Mouse (Mus musculus) lung, postnatal 0 days (tissue): ENCODE measurements at regions not wholly inside any gene's neighbourhood (a gene's known extent, or its start where the extent isn't known, plus 50 kb on each side); places are given as distances from the start of the nearest gene placed in this dataset.

ENCODE experiments used
- CTCF ChIP-seq: IDR thresholded peaks from 2 replicates; pipeline ENCODE4 v1.5.1; 2016; ENCODE audit warnings: antibody characterized with exemption, mild to moderate bottlenecking
- EP300 ChIP-seq: IDR thresholded peaks from 2 replicates; pipeline ENCODE4 v1.6.1; 2016; ENCODE audit warnings: antibody characterized with exemption, mild to moderate bottlenecking, control low read depth

GRCm38 (mm10) chr3:98968811-98969210 is 75.8 kb upstream of the Hao2 start:
- TF ChIP-seq CTCF (no peak), EP300 (no peak)
